29 mouse cellular contexts compared by ENCODE assay signal in the genomic region with DNA sequence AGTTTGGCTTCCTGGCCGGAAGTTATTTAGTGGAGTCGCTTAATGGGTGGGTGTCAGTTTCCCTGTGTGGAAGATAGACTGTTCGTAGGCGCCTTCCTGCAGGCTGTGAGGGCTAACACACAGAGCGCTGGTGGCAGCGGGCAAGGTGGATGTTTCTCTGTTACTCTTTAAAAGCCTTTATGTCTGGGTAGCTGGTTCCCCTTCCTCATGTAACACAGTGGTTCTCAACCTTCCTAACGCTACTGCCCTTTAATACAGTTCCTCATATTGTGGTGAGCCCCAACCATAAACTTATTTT. TPM values are rescaled to one million over a fixed set of nuclear protein-coding genes. Genes with fewer than 3 reads are reported as not detected.
DNase-seq lines count a peak whose midpoint lies in the region; ATAC-seq lines count a peak whose summit lies in the region.
"Had no signal": no experiment of that assay in that cellular context is flagged by ENCODE, and none has a peak within 500 bp of the region (broad histone marks: within the 10 kb centered on the region; RNA-seq: fewer than 3 reads in every experiment).

No protein-coding gene starts in this region.

- no peak overlapping the region for H3K4me3 ChIP-seq in liver, embryonic 15.5 days (replicated peaks)
- H3K4me3 ChIP-seq in intestine, embryonic 15.5 days (replicated peaks), result no peak overlapping the region
- H3K4me3 ChIP-seq in hindbrain, embryonic 12.5 days, result no peak overlapping the region
- H3K4me3 ChIP-seq: erythroblast, embryonic 14.5 days; kidney, embryonic 15.5 days; layer of hippocampus, adult 2 months; left cerebral cortex, adult 2 months; limb, embryonic 12.5 days; liver, embryonic 13.5 days; lung, embryonic 15.5 days; midbrain, embryonic 15.5 days; neural tube, embryonic 15.5 days had no signal

- DNase-seq in liver (no peak), adipocyte (ENCODE audit: low spot score) (no peak)
- DNase-seq in T-cell, adult 2 months (ENCODE audit: low spot score), result peak; percentile 23
- no peak for DNase-seq in thymus, postnatal 10 days (ENCODE audit: low spot score in 2 of 2)
- DNase-seq: adrenal gland, postnatal 25 days; cerebellum, adult 8-10 months; cerebellum, postnatal 36 days; embryo, embryonic 11 days; heart, postnatal 14 days; kidney, adult 18-20 months; liver, embryonic 13.5 days; retina, postnatal 1 day; right cerebral cortex, postnatal 25 days; thymus, postnatal 4 days had no signal

- peaks cover 68% of the 10 kb centered on the region for H3K4me1 ChIP-seq in liver, embryonic 15.5 days (replicated peaks)
- peaks cover 54% of the 10 kb centered on the region for H3K4me1 ChIP-seq in intestine, embryonic 15.5 days (replicated peaks)
- peaks cover 90% of the 10 kb centered on the region for H3K4me1 ChIP-seq in hindbrain, embryonic 12.5 days

- WGBS in liver, embryonic 15.5 days (ENCODE audit: insufficient replicate concordance), result 35% methylated on average over 7 of the region's 7 CpGs
- 52% methylated on average over 7 of the region's 7 CpGs for WGBS in intestine, embryonic 15.5 days
- WGBS in hindbrain, embryonic 12.5 days, result 74% methylated on average over 7 of the region's 7 CpGs

- no peaks in the 10 kb centered on the region for H3K9me3 ChIP-seq in liver, embryonic 15.5 days (replicated peaks)
- no peaks in the 10 kb centered on the region for H3K9me3 ChIP-seq in intestine, embryonic 15.5 days
- no peaks in the 10 kb centered on the region for H3K9me3 ChIP-seq in hindbrain, embryonic 12.5 days (replicated peaks)
- H3K9me3 ChIP-seq: G1E; kidney, embryonic 15.5 days; limb, embryonic 12.5 days; liver, embryonic 13.5 days; lung, embryonic 15.5 days; midbrain, embryonic 10.5 days; midbrain, embryonic 15.5 days; neural tube, embryonic 15.5 days had no signal

- H3K27me3 ChIP-seq in liver, embryonic 15.5 days, result no peaks in the 10 kb centered on the region; the same call in 1 of the 2 replicates
- no peaks in the 10 kb centered on the region for H3K27me3 ChIP-seq in intestine, embryonic 15.5 days (replicated peaks)
- H3K27me3 ChIP-seq in hindbrain, embryonic 12.5 days, result peaks cover 13% of the 10 kb centered on the region
- H3K27me3 ChIP-seq: limb, embryonic 12.5 days; liver, embryonic 13.5 days; lung, embryonic 15.5 days; midbrain, embryonic 15.5 days had no signal

- no peak for ATAC-seq in liver, embryonic 15.5 days (ENCODE audit: insufficient read depth)
- no peak for ATAC-seq in intestine, embryonic 15.5 days
- peak; percentile 24 for ATAC-seq in megakaryocyte progenitor cell, adult 5-6 weeks (replicated peaks; ENCODE audit: poor library complexity)
- ATAC-seq in hindbrain, embryonic 12.5 days (ENCODE audit: low FRiP score), result no peak
- ATAC-seq: forebrain, embryonic 16.5 days; midbrain, embryonic 15.5 days had no signal

- H3K36me3 ChIP-seq in liver, embryonic 15.5 days (replicated peaks), result peaks cover 13% of the 10 kb centered on the region
- H3K36me3 ChIP-seq in intestine, embryonic 15.5 days, result peaks cover 23% of the 10 kb centered on the region
- peaks cover 38% of the 10 kb centered on the region for H3K36me3 ChIP-seq in hindbrain, embryonic 12.5 days

- H3K4me2 ChIP-seq in liver, embryonic 15.5 days, result peak overlapping the region; percentile 36; the same call in 1 of the 2 replicates
- no peak overlapping the region for H3K4me2 ChIP-seq in intestine, embryonic 15.5 days (replicated peaks)
- no peak overlapping the region for H3K4me2 ChIP-seq in hindbrain, embryonic 12.5 days (replicated peaks)
- H3K4me2 ChIP-seq: kidney, embryonic 15.5 days; limb, embryonic 12.5 days; lung, embryonic 15.5 days; midbrain, embryonic 15.5 days; neural tube, embryonic 15.5 days had no signal

- H3K27ac ChIP-seq in liver, embryonic 15.5 days (replicated peaks), result peak overlapping the region; percentile 19; the same call in 1 of the 2 replicates
- H3K27ac ChIP-seq in intestine, embryonic 15.5 days, result peak overlapping the region; percentile 32; the same call in 1 of the 2 replicates
- H3K27ac ChIP-seq in hindbrain, embryonic 12.5 days, result no peak overlapping the region
- H3K27ac ChIP-seq: layer of hippocampus, adult 2 months; left cerebral cortex, adult 2 months; limb, embryonic 12.5 days; liver, embryonic 13.5 days; lung, embryonic 15.5 days; midbrain, embryonic 15.5 days; neural tube, embryonic 15.5 days had no signal

- no peak overlapping the region for H3K9ac ChIP-seq in liver, embryonic 15.5 days
- H3K9ac ChIP-seq in intestine, embryonic 15.5 days, result no peak overlapping the region
- no peak overlapping the region for H3K9ac ChIP-seq in hindbrain, embryonic 12.5 days
- H3K9ac ChIP-seq: kidney, embryonic 15.5 days; limb, embryonic 12.5 days; liver, embryonic 13.5 days; lung, embryonic 15.5 days; midbrain, embryonic 15.5 days; neural tube, embryonic 15.5 days had no signal

RNA-seq across cellular contexts. Expression of a gene that starts 17.2 kb away (rescaled TPM):
- 3.0 and 4.0 TPM in 2 replicates for polyA plus RNA-seq in liver, embryonic 15.5 days (2015; fragmentation: Nextera tagmentation; extraction: Ambion mirVana)
- 18.6 and 20.3 TPM in 2 replicates for polyA plus RNA-seq in intestine, embryonic 15.5 days (2015; fragmentation: Nextera tagmentation; extraction: Ambion mirVana)
- 65.2 and 66.2 TPM in 2 replicates for total RNA-seq in megakaryocyte progenitor cell, adult 5-6 weeks (2015)
- total RNA-seq in megakaryocyte progenitor cell, adult 5-6 weeks (2017), result 48.0 and 50.5 TPM in 2 replicates
- polyA plus RNA-seq in hindbrain, embryonic 12.5 days (2016; fragmentation: Nextera tagmentation; extraction: Ambion mirVana), result 56.3 and 59.9 TPM in 2 replicates
